Comparison of ENCODE assay signal across 26 mouse cellular contexts in the genomic region with DNA sequence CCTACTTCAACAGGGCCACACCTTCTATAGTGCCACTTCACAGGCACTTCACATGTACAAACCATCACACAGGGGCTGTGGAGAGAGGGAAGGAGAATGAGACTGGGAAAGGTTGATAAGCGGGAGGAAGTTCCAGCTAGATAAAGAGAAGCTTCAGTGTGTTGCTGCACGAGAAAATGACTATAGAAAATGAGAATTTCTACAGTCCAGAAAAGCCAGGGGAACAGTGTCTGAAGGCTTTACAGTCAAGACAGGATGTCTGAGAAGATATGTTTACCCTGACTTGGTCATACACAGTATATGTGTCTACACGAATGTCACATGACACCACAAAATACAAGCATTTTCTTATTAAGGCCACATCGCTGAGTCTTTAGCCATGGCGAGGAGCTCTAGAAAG. TPM values are rescaled to one million over a fixed set of nuclear protein-coding genes. Genes with fewer than 3 reads are reported as not detected.
DNase-seq lines count a peak whose midpoint lies in the region; ATAC-seq and TF ChIP-seq lines count a peak whose summit lies in the region.
"Had no signal": no experiment of that assay in that cellular context is flagged by ENCODE, and none has a peak within 500 bp of the region (broad histone marks: within the 10 kb centered on the region; RNA-seq: fewer than 3 reads in every experiment).

No protein-coding gene starts in this region.

- no peak overlapping the region for H3K27ac ChIP-seq in cerebellum, adult 2 months (ENCODE audit: insufficient read depth, low read length)
- H3K27ac ChIP-seq in liver, embryonic 11.5 days (ENCODE audit: low read depth, low read length), result 0 out of 2 replicates have a peak overlapping the region, but pooled peaks have one; percentile 13
- no peak overlapping the region for H3K27ac ChIP-seq in liver, postnatal 0 days (ENCODE audit: low read depth)
- H3K27ac ChIP-seq in liver, embryonic 13.5 days, result peak overlapping the region; percentile 13
- H3K27ac ChIP-seq in stomach, postnatal 0 days (replicated peaks), result 0 out of 2 replicates have a peak overlapping the region, but pooled peaks have one; percentile 69
- no peak overlapping the region for H3K27ac ChIP-seq in forebrain, embryonic 13.5 days
- H3K27ac ChIP-seq: embryonic facial prominence, embryonic 12.5 days; forebrain, embryonic 12.5 days; heart, embryonic 13.5 days; hindbrain, embryonic 12.5 days had no signal

- no peak for TF ChIP-seq CTCF in cerebellum, adult 2 months (IDR thresholded peaks at IDR 0.05; ENCODE audit: borderline replicate concordance, insufficient read depth, low read depth, low read length)
- TF ChIP-seq CTCF in liver, postnatal 0 days (IDR thresholded peaks at IDR 0.05; ENCODE audit: low read depth), result no peak
- TF ChIP-seq CTCF in stomach, postnatal 0 days (IDR thresholded peaks at IDR 0.05; ENCODE audit: low read depth), result no peak

- H3K9me3 ChIP-seq in liver, embryonic 11.5 days (ENCODE audit: control insufficient read depth, low read length), result no peaks in the 10 kb centered on the region
- no peaks in the 10 kb centered on the region for H3K9me3 ChIP-seq in liver, postnatal 0 days (ENCODE audit: low read length)
- no peaks in the 10 kb centered on the region for H3K9me3 ChIP-seq in liver, embryonic 13.5 days (replicated peaks)
- no peaks in the 10 kb centered on the region for H3K9me3 ChIP-seq in stomach, postnatal 0 days (ENCODE audit: control insufficient read depth, low read length)
- H3K9me3 ChIP-seq in forebrain, embryonic 13.5 days (replicated peaks), result no peaks in the 10 kb centered on the region
- H3K9me3 ChIP-seq: embryonic facial prominence, embryonic 12.5 days; forebrain, embryonic 12.5 days; heart, embryonic 13.5 days; hindbrain, embryonic 12.5 days had no signal

- DNase-seq in cerebellum, adult 8-10 months, result peak; percentile 4
- no peak for DNase-seq in cerebellum, adult 2 months
- DNase-seq in liver, embryonic 11.5 days (ENCODE audit: low spot score), result no peak
- no peak for DNase-seq in liver, postnatal 0 days
- no peak for DNase-seq in liver, embryonic 13.5 days
- DNase-seq in stomach, postnatal 0 days (ENCODE audit: low spot score), result no peak
- DNase-seq: adrenal gland, postnatal 25 days; B cell, adult 2 months; cerebellum, adult 18-20 months; cerebellum, postnatal 14 days; embryo, embryonic 11 days; forebrain, postnatal 0 days; gastrocnemius, postnatal 14 days; heart, postnatal 36 days had no signal

- H3K4me1 ChIP-seq in cerebellum, adult 2 months (ENCODE audit: control insufficient read depth, insufficient read depth, low read length), result peaks cover 7% of the 10 kb centered on the region
- H3K4me1 ChIP-seq in liver, embryonic 11.5 days (replicated peaks; ENCODE audit: control insufficient read depth, insufficient read depth, low read length), result peaks cover 33% of the 10 kb centered on the region
- H3K4me1 ChIP-seq in liver, postnatal 0 days (ENCODE audit: insufficient read depth), result peaks cover 19% of the 10 kb centered on the region
- peaks cover 45% of the 10 kb centered on the region for H3K4me1 ChIP-seq in liver, embryonic 13.5 days (replicated peaks)
- H3K4me1 ChIP-seq in stomach, postnatal 0 days (replicated peaks; ENCODE audit: control insufficient read depth, insufficient read depth), result no peaks in the 10 kb centered on the region
- H3K4me1 ChIP-seq in forebrain, embryonic 13.5 days, result peaks cover 10% of the 10 kb centered on the region; the same call in 1 of the 2 replicates
- H3K4me1 ChIP-seq: embryonic facial prominence, embryonic 12.5 days had no signal

- no peaks in the 10 kb centered on the region for H3K36me3 ChIP-seq in liver, embryonic 11.5 days (ENCODE audit: control insufficient read depth, insufficient read depth, low read length)
- H3K36me3 ChIP-seq in liver, postnatal 0 days (replicated peaks; ENCODE audit: insufficient read depth, low read length), result no peaks in the 10 kb centered on the region
- H3K36me3 ChIP-seq in liver, embryonic 13.5 days, result no peaks in the 10 kb centered on the region
- no peaks in the 10 kb centered on the region for H3K36me3 ChIP-seq in stomach, postnatal 0 days (ENCODE audit: control insufficient read depth, insufficient read depth, low read length)
- no peaks in the 10 kb centered on the region for H3K36me3 ChIP-seq in forebrain, embryonic 13.5 days (ENCODE audit: poor library complexity, severe bottlenecking)
- H3K36me3 ChIP-seq: embryonic facial prominence, embryonic 12.5 days; forebrain, embryonic 12.5 days; G1E; heart, embryonic 13.5 days; hindbrain, embryonic 12.5 days had no signal

- H3K4me3 ChIP-seq in cerebellum, adult 2 months (replicated peaks; ENCODE audit: insufficient read depth, low read depth, low read length), result no peak overlapping the region
- H3K4me3 ChIP-seq in liver, embryonic 11.5 days (ENCODE audit: low read depth, low read length), result no peak overlapping the region
- H3K4me3 ChIP-seq in liver, postnatal 0 days (ENCODE audit: low read depth, low read length), result no peak overlapping the region
- H3K4me3 ChIP-seq in liver, embryonic 13.5 days (replicated peaks), result no peak overlapping the region
- no peak overlapping the region for H3K4me3 ChIP-seq in stomach, postnatal 0 days (ENCODE audit: low read depth, low read length)
- no peak overlapping the region for H3K4me3 ChIP-seq in forebrain, embryonic 13.5 days
- H3K4me3 ChIP-seq: embryonic facial prominence, embryonic 12.5 days; forebrain, embryonic 12.5 days; heart, embryonic 13.5 days; hindbrain, embryonic 12.5 days had no signal

- H3K4me2 ChIP-seq in liver, embryonic 11.5 days, result peak overlapping the region; percentile 0; the same call in 1 of the 2 replicates
- H3K4me2 ChIP-seq in liver, postnatal 0 days (ENCODE audit: low read depth, low read length), result no peak overlapping the region
- no peak overlapping the region for H3K4me2 ChIP-seq in liver, embryonic 13.5 days
- H3K4me2 ChIP-seq in stomach, postnatal 0 days (replicated peaks; ENCODE audit: low read depth), result no peak overlapping the region
- no peak overlapping the region for H3K4me2 ChIP-seq in forebrain, embryonic 13.5 days
- H3K4me2 ChIP-seq: embryonic facial prominence, embryonic 12.5 days; forebrain, embryonic 12.5 days; heart, embryonic 13.5 days; hindbrain, embryonic 12.5 days had no signal

- WGBS in cerebellum, adult 2 months, result 95% methylated on average over 5 of the region's 5 CpGs
- 54% methylated on average over 5 of the region's 5 CpGs for WGBS in liver, embryonic 11.5 days
- 71% methylated on average over 5 of the region's 5 CpGs for WGBS in liver, postnatal 0 days (ENCODE audit: insufficient replicate concordance)
- WGBS in liver, embryonic 13.5 days (ENCODE audit: insufficient replicate concordance), result 25% methylated on average over 5 of the region's 5 CpGs
- WGBS in stomach, postnatal 0 days, result 78% methylated on average over 5 of the region's 5 CpGs
- 92% methylated on average over 5 of the region's 5 CpGs for WGBS in forebrain, embryonic 13.5 days

- TF ChIP-seq EP300 in liver, postnatal 0 days (IDR thresholded peaks at IDR 0.05; ENCODE audit: low read depth), result no peak
- TF ChIP-seq EP300 in stomach, postnatal 0 days (optimal IDR thresholded peaks at IDR 0.05), result no peak

- TF ChIP-seq POLR2A in cerebellum, adult 2 months (IDR thresholded peaks at IDR 0.05; ENCODE audit: borderline replicate concordance, insufficient read depth, low read length), result no peak

- H3K9ac ChIP-seq in liver, embryonic 11.5 days (ENCODE audit: low read depth, low read length), result no peak overlapping the region
- H3K9ac ChIP-seq in liver, postnatal 0 days (replicated peaks), result no peak overlapping the region
- H3K9ac ChIP-seq in liver, embryonic 13.5 days, result no peak overlapping the region
- H3K9ac ChIP-seq in stomach, postnatal 0 days (ENCODE audit: low read length), result no peak overlapping the region
- no peak overlapping the region for H3K9ac ChIP-seq in forebrain, embryonic 13.5 days
- H3K9ac ChIP-seq: embryonic facial prominence, embryonic 12.5 days; forebrain, embryonic 12.5 days; forebrain, postnatal 0 days; heart, embryonic 13.5 days; hindbrain, embryonic 12.5 days had no signal

- H3K27me3 ChIP-seq in cerebellum, adult 2 months (ENCODE audit: control insufficient read depth, insufficient read depth, low read length), result no peaks in the 10 kb centered on the region
- H3K27me3 ChIP-seq in liver, embryonic 11.5 days (replicated peaks; ENCODE audit: control insufficient read depth, insufficient read depth, low read length), result no peaks in the 10 kb centered on the region
- H3K27me3 ChIP-seq in liver, postnatal 0 days (ENCODE audit: insufficient read depth, low read length), result no peaks in the 10 kb centered on the region
- peaks cover 14% of the 10 kb centered on the region for H3K27me3 ChIP-seq in liver, embryonic 13.5 days
- no peaks in the 10 kb centered on the region for H3K27me3 ChIP-seq in stomach, postnatal 0 days (ENCODE audit: control insufficient read depth, insufficient read depth, low read length)
- H3K27me3 ChIP-seq in forebrain, embryonic 13.5 days, result peaks cover 10% of the 10 kb centered on the region
- H3K27me3 ChIP-seq: Patski had no signal

- ATAC-seq in liver, embryonic 11.5 days (replicated peaks; ENCODE audit: low FRiP score), result no peak
- no peak for ATAC-seq in liver, postnatal 0 days
- ATAC-seq in liver, embryonic 13.5 days (ENCODE audit: low read depth), result no peak
- ATAC-seq in stomach, postnatal 0 days (ENCODE audit: low FRiP score, low TSS enrichment), result no peak
- ATAC-seq in forebrain, embryonic 13.5 days, result no peak
- ATAC-seq: activated CD4-positive, CD25-positive, alpha-beta regulatory T cell, adult 4 months; CD4-positive, CD25-positive, alpha-beta regulatory T cell, adult 4 months; forebrain, postnatal 0 days; hindbrain, embryonic 16.5 days; Patski had no signal

RNA-seq across cellular contexts. Expression of gene Acvr1b, which starts 4.0 kb away (rescaled TPM):
- polyA plus RNA-seq in cerebellum, adult 2 months (2012; rRNA removed), result 54.5 and 55.2 TPM in 2 replicates
- 4.2 and 4.4 TPM in 2 replicates for polyA plus RNA-seq in liver, embryonic 11.5 days (2014; fragmentation: Nextera tagmentation; extraction: Ambion mirVana)
- 2.2 TPM in 2 replicates for polyA plus RNA-seq in liver, postnatal 0 days (2015; fragmentation: Nextera tagmentation; extraction: Ambion mirVana)
- 1.0 and 1.6 TPM in 2 replicates for polyA plus RNA-seq in liver, embryonic 13.5 days (2015; fragmentation: Nextera tagmentation; extraction: Ambion mirVana)
- polyA plus RNA-seq in stomach, postnatal 0 days (2015; fragmentation: Nextera tagmentation; extraction: Ambion mirVana), result 6.9 and 8.1 TPM in 2 replicates
- polyA plus RNA-seq in forebrain, embryonic 13.5 days (2015; fragmentation: Nextera tagmentation; extraction: Ambion mirVana), result 14.3 and 15.8 TPM in 2 replicates
- polyA plus RNA-seq: G1E had no signal

RNA-seq across cellular contexts. Expression of gene Acvrl1, which starts 41.6 kb away (rescaled TPM):
- polyA plus RNA-seq in cerebellum, adult 2 months (2012; rRNA removed), result 15.3 and 17.2 TPM in 2 replicates
- polyA plus RNA-seq in liver, embryonic 11.5 days (2014; fragmentation: Nextera tagmentation; extraction: Ambion mirVana), result 2.5 TPM in 2 replicates
- polyA plus RNA-seq in liver, postnatal 0 days (2015; fragmentation: Nextera tagmentation; extraction: Ambion mirVana), result 2.3 and 2.6 TPM in 2 replicates
- polyA plus RNA-seq in liver, embryonic 13.5 days (2015; fragmentation: Nextera tagmentation; extraction: Ambion mirVana), result 1.2 and 1.3 TPM in 2 replicates
- 13.5 and 15.2 TPM in 2 replicates for polyA plus RNA-seq in stomach, postnatal 0 days (2015; fragmentation: Nextera tagmentation; extraction: Ambion mirVana)
- polyA plus RNA-seq in forebrain, embryonic 13.5 days (2015; fragmentation: Nextera tagmentation; extraction: Ambion mirVana), result 5.0 and 5.3 TPM in 2 replicates
- polyA plus RNA-seq: Patski had no signal

RNA-seq across cellular contexts. Expression of gene Grasp, which starts 54.1 kb away (rescaled TPM):
- polyA plus RNA-seq in cerebellum, adult 2 months (2012; rRNA removed), result 5.0 and 5.3 TPM in 2 replicates
- 1.5 and 1.7 TPM in 2 replicates for polyA plus RNA-seq in liver, embryonic 11.5 days (2014; fragmentation: Nextera tagmentation; extraction: Ambion mirVana)
- polyA plus RNA-seq in liver, postnatal 0 days (2015; fragmentation: Nextera tagmentation; extraction: Ambion mirVana), result 0.35 and 0.54 TPM in 2 replicates
- 0.29 and 0.44 TPM in 2 replicates for polyA plus RNA-seq in liver, embryonic 13.5 days (2015; fragmentation: Nextera tagmentation; extraction: Ambion mirVana)
- 2.0 TPM in 2 replicates for polyA plus RNA-seq in stomach, postnatal 0 days (2015; fragmentation: Nextera tagmentation; extraction: Ambion mirVana)
- polyA plus RNA-seq in forebrain, embryonic 13.5 days (2015; fragmentation: Nextera tagmentation; extraction: Ambion mirVana), result 1.3 and 1.5 TPM in 2 replicates
- polyA plus RNA-seq: activated CD4-positive, CD25-positive, alpha-beta regulatory T cell, adult 4 months had no signal

RNA-seq across cellular contexts. Expression of gene Ankrd33, which starts 54.4 kb away (rescaled TPM):
- 0.10 and 0.33 TPM in 2 replicates for polyA plus RNA-seq in cerebellum, adult 2 months (2012; rRNA removed)
- not detected in 2 replicates for polyA plus RNA-seq in liver, embryonic 11.5 days (2014; fragmentation: Nextera tagmentation; extraction: Ambion mirVana)
- not detected in 2 replicates for polyA plus RNA-seq in liver, postnatal 0 days (2015; fragmentation: Nextera tagmentation; extraction: Ambion mirVana)
- polyA plus RNA-seq in liver, embryonic 13.5 days (2015; fragmentation: Nextera tagmentation; extraction: Ambion mirVana), result not detected in 2 replicates
- not detected in 2 replicates for polyA plus RNA-seq in stomach, postnatal 0 days (2015; fragmentation: Nextera tagmentation; extraction: Ambion mirVana)
- polyA plus RNA-seq in forebrain, embryonic 13.5 days (2015; fragmentation: Nextera tagmentation; extraction: Ambion mirVana), result not detected in 2 replicates
- polyA plus RNA-seq: activated CD4-positive, CD25-positive, alpha-beta regulatory T cell, adult 4 months; CD4-positive, CD25-positive, alpha-beta regulatory T cell, adult 4 months; embryonic facial prominence, embryonic 12.5 days; forebrain, embryonic 12.5 days; forebrain, postnatal 0 days; G1E; gonadal fat pad, adult 2 months; heart, embryonic 13.5 days; heart, postnatal 0 days; hindbrain, embryonic 12.5 days; hindbrain, embryonic 16.5 days; Patski had no signal

Comparison
In these comparisons a context has a peak if more than half of its experiments do, and no peak if none do; other contexts are left out.
1. H3K27ac ChIP-seq: peak in liver, embryonic 11.5 days (single experiment), liver, embryonic 13.5 days (single experiment) and stomach, postnatal 0 days (single experiment); none in cerebellum, adult 2 months (single experiment), liver, postnatal 0 days (single experiment) and forebrain, embryonic 13.5 days (single experiment).